Mouse (Mus musculus) testis, adult 2 months (tissue): ENCODE data around the gene Arfip1. TPM values are rescaled to one million over a fixed set of nuclear protein-coding genes. Genes with fewer than 3 reads are reported as not detected.

Experiments used
- H3K27ac ChIP-seq: fragments of 200-500 bp; 2 replicates; pipeline ENCODE4 v1.5.1; 2012; ENCODE audit warnings: low read depth, low read length; ENCODE audit not compliant: control insufficient read depth, insufficient read depth
- H3K27me3 ChIP-seq: fragments of 200-500 bp; 2 replicates; pipeline ENCODE4 v1.6.1; 2012; ENCODE audit warnings: mild to moderate bottlenecking, low read length, moderate library complexity; ENCODE audit not compliant: control insufficient read depth, insufficient read depth
- H3K36me3 ChIP-seq: fragments of 200-500 bp; 2 replicates; pipeline ENCODE4 v1.6.1; 2012; ENCODE audit warnings: mild to moderate bottlenecking, low read length; ENCODE audit not compliant: control insufficient read depth, insufficient read depth
- H3K4me1 ChIP-seq: fragments of 200-500 bp; 2 replicates; pipeline ENCODE4 v1.6.1; 2012; ENCODE audit warnings: low read length; ENCODE audit not compliant: control insufficient read depth, insufficient read depth
- H3K4me3 ChIP-seq: fragments of 200-500 bp; 2 replicates; pipeline ENCODE4 v1.5.1; 2012; ENCODE audit warnings: low read depth, mild to moderate bottlenecking, low read length, moderate library complexity, mixed read lengths; ENCODE audit not compliant: control insufficient read depth
- CTCF ChIP-seq: fragments of 200-500 bp; IDR thresholded peaks from 2 replicates; pipeline ENCODE4 v1.5.1; 2012; ENCODE audit warnings: low read depth, mild to moderate bottlenecking, inconsistent platforms, low read length, moderate library complexity; ENCODE audit not compliant: control insufficient read depth, insufficient read depth, insufficient replicate concordance
- POLR2A ChIP-seq: fragments of 200-500 bp; IDR thresholded peaks from 2 replicates; pipeline ENCODE4 v1.6.1; 2012; ENCODE audit warnings: low read depth, mild to moderate bottlenecking, inconsistent platforms, low read length, moderate library complexity; ENCODE audit not compliant: control insufficient read depth
- polyA plus RNA-seq: library from polyadenylated mRNA; depleted of rRNA; stranded (reverse); fragments of >200 nt; gene quantifications from 2 replicates; pipeline ENCODE4 v1.2.3, GENCODE M21; 2012

The Arfip1 gene
- polyA plus RNA-seq, 1 experiment = 2.6 TPM

GRCm38 (mm10) chr3:84468111-84468453, 114.3 kb downstream of the Arfip1 start:
- Histone ChIP-seq H3K4me3 (no peak overlapping the region), H3K27ac (no peak overlapping the region)

DNA sequence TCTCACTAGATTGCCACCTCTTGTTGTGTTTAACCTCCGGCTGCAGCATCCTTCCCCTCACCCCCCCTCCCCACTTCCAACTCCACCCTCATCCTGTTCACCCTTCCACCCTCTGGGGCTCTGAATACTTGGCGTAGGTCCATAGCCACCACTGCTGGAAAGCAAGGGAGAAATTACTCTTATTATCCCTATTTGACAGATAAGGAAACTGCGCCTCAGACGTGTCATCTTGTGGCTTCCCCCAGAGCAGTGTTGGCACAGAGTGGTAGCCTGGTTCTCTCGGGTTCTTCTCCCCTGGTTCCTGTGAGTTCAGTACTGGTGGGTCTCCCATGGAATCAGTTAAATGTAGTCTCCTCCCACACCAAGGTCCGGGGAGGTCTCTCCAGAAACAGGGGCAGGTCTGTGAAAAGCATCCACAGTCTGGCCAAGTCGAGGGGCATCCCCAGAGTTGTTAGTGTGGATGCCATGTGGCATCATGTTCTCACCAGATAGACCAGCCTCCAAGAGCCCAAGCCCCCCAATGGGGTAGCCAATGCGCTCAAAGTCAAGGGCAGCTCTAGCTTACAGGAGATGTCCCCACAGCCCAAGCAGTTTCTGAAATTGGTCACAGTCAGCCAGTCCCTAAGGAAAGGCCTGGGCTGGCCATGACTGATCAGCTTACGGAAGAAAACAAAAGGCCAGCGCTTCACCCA, 114.9 kb downstream of the Arfip1 start:
- peaks cover 5% of the 10 kb centered on the region for H3K4me1 ChIP-seq
- H3K4me3 ChIP-seq = no peak overlapping the region
- H3K27ac ChIP-seq = no peak overlapping the region
- no peaks in the 10 kb centered on the region for H3K27me3 ChIP-seq
- H3K36me3 ChIP-seq = no peaks in the 10 kb centered on the region
- TF ChIP-seq POLR2A (no peak), CTCF (no peak)

More at GRCm38 (mm10) chr3:84468111-84468453, 114.3 kb downstream of the Arfip1 start:
- TF ChIP-seq CTCF (no peak), POLR2A (no peak)
- no peaks in the 10 kb centered on the region for H3K36me3 ChIP-seq
- peaks cover 5% of the 10 kb centered on the region for H3K4me1 ChIP-seq
- H3K27me3 ChIP-seq = no peaks in the 10 kb centered on the region

DNA sequence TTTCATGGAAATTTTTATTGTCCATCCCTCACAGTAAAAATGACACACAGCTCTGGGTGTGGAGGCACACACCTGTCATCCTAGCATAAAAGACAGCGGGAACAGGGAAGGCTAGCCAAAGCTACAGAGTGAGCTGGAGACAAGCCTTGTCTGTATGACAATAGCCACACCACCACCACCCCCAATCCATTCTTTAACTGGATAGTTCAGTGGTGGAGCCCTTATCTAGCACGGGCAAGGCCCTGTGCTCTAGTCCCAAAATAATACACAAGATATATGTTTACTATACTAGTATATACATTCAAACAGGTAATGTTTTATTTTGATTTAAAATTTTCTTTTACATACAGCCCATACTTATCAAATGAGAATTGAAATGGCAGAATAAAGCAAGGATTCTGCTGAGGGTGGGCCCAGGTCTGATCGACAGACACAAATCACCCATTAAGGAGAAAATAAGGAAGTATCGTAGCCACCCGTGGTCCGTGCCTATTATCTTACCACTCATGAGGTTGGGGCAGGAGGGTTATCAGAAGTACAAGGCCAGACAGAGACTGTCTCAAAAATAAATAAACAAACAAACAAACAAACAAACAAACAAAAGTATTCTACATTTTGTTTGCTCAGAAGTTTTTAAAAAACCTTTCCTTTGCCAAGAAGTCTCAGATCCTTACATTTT, 116.5 kb downstream of the Arfip1 start:
- H3K36me3 ChIP-seq = no peaks in the 10 kb centered on the region
- H3K27ac ChIP-seq = no peak overlapping the region
- H3K4me3 ChIP-seq = no peak overlapping the region
- H3K4me1 ChIP-seq = peaks cover 11% of the 10 kb centered on the region
- no peak for TF ChIP-seq POLR2A
- no peak for TF ChIP-seq CTCF
- no peaks in the 10 kb centered on the region for H3K27me3 ChIP-seq

- Histone ChIP-seq H3K27me3 (no peaks in the 10 kb centered on the region), H3K27ac (no peak overlapping the region), H3K36me3 (no peaks in the 10 kb centered on the region), H3K4me1 (peaks cover 11% of the 10 kb centered on the region), H3K4me3 (no peak overlapping the region)
- no peak for TF ChIP-seq CTCF
- no peak for TF ChIP-seq POLR2A
Observed at GRCm38 (mm10) chr3:84461687-84462086, 120.7 kb downstream of the Arfip1 start.

DNA sequence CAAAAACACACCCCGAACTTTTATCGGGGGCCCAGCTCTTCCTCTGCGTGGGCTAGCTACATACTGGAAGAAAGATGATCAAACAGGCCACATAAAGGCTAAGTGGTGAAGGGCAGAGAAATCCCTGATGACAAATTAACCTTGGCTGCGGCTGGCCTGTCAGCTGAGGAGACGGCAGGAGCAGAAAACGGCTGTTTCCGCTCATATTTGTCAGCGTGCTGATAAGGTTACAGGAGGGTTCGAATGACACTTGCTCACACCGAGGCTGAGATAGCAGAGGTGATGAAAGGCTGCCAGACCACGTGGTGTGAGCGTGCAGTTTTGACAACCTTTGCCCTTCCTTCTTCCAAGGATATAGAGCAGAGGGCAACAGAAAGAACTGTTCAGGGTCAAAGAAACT, 121.5 kb downstream of the Arfip1 start:
- Histone ChIP-seq H3K27me3 (no peaks in the 10 kb centered on the region), H3K4me1 (peaks cover 11% of the 10 kb centered on the region), H3K4me3 (no peak overlapping the region), H3K27ac (no peak overlapping the region), H3K36me3 (no peaks in the 10 kb centered on the region)
- TF ChIP-seq POLR2A = no peak
- TF ChIP-seq CTCF = no peak

DNA sequence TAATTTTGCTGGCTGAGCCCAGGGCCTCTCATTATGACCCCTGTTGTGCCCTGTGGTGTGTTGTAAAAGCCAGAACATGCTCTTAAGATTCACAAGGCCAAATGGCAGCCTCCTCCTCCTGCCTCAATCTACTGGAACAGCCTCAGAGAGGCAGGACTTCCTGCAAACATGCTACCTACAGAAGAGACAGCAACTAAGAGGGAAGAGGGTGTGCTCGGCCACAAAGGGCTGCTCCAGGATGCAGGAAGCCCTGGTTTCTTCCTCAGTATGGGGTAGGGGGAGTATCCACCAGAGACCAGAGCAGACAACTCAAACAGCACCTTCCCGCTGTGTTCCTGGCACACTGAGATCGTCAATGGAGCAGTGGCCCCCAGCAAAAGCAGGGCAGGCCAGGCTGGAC, 121.9 kb downstream of the Arfip1 start:
- Histone ChIP-seq H3K27me3 (no peaks in the 10 kb centered on the region), H3K36me3 (no peaks in the 10 kb centered on the region), H3K27ac (no peak overlapping the region), H3K4me1 (peaks cover 11% of the 10 kb centered on the region), H3K4me3 (no peak overlapping the region)
- TF ChIP-seq CTCF (no peak), POLR2A (no peak)

DNA sequence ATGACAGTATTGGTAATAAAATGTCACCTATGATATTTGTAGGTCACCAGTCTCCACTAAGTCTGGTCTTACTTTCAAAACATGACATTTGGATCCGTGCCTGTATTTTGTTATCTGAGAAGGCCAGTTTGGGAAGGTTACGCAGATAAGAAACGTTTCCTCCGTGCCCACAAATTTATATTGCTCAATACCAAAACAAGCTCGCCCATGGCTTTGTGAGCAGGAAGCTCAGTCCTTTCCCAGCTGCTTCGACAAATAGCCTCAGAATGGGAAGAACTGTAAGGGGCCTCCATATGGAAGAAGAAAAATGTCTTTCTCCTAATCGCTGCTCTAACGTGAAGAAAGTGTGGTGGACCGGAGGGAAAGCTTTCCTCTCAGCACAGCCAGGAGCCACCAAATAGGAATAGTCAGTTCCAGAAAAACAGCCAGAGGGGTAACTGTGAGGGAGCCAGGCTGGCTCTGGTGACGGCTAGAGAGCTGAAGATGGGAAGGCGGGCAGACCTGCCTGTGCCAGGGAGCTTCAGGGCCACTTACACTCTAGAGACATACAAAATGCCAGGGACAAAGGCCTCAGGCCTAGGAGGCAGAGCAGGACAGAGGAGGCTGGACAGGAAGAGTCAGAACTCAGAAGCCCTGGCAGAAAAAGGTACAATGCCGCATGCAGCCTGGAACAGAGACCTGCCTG, 126.5 kb downstream of the Arfip1 start:
- TF ChIP-seq CTCF = no peak
- TF ChIP-seq POLR2A = no peak
- no peak overlapping the region for H3K4me3 ChIP-seq
- H3K27me3 ChIP-seq = no peaks in the 10 kb centered on the region
- H3K4me1 ChIP-seq = no peaks in the 10 kb centered on the region
- H3K27ac ChIP-seq = peak overlapping the region; percentile 46
- H3K36me3 ChIP-seq = no peaks in the 10 kb centered on the region
